Mouse (Mus musculus): ENCODE data around the gene Kcnip1.

DNA sequence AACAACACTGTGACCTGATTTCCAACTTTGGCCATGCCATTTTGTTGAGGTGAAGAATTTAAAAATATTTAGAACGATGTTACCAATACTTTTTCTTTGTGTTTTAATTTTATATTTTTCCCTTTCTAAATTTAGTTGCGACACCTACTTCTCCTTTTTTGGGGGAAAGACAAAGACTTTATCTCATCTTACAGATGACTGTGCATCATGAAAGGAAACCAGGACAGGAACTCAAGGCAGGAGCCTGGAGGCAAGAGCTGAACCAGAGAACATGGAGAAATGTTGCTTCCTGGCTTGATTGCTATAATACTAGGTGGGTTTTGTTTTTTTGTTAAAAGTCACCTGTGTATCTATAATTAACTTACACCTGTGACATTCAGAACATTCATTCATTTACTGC, 355.8 kb downstream of the Kcnip1 start:
- TF ChIP-seq CTCF (IDR thresholded peaks at IDR 0.05) (no peak), EP300 (IDR thresholded peaks at IDR 0.05) (no peak)

Data from lung, postnatal 0 days (tissue).